Mouse (Mus musculus) cerebellum, adult 2 months (tissue): ENCODE results near the gene Esyt1. TPM values are rescaled to one million over a fixed set of nuclear protein-coding genes. Genes with fewer than 3 reads are reported as not detected.
A peak's percentile ranks its signal among the peaks of the same experiment; 100 is the strongest.

Experiments used
- DNase-seq, 2 experiments: peaks; one replicate each; pipeline ENCODE4 v3.0.0; 2021
- H3K27ac ChIP-seq: fragments of 200-500 bp; 2 replicates; pipeline ENCODE4 v1.5.1; 2012; ENCODE audit warnings: low read length, control low read depth, inconsistent platforms; ENCODE audit not compliant: insufficient read depth
- H3K27me3 ChIP-seq: fragments of 200-500 bp; 2 replicates; pipeline ENCODE4 v1.6.1; 2012; ENCODE audit warnings: inconsistent platforms, mild to moderate bottlenecking, low read length, moderate library complexity; ENCODE audit not compliant: control insufficient read depth, insufficient read depth
- H3K4me1 ChIP-seq: fragments of 200-500 bp; 2 replicates; pipeline ENCODE4 v1.6.1; 2011; ENCODE audit warnings: low read length; ENCODE audit not compliant: control insufficient read depth, insufficient read depth
- H3K4me3 ChIP-seq: fragments of 200-500 bp; replicated peaks from 2 replicates; pipeline ENCODE3; 2011; ENCODE audit warnings: mild to moderate bottlenecking, low read depth, low read length, control low read depth; ENCODE audit not compliant: insufficient read depth
- CTCF ChIP-seq: fragments of 200-500 bp; IDR thresholded peaks from 2 replicates; pipeline ENCODE4 v1.5.1; 2011; ENCODE audit warnings: low read depth, mild to moderate bottlenecking, control low read depth, low read length, moderate library complexity, borderline replicate concordance; ENCODE audit not compliant: insufficient read depth
- POLR2A ChIP-seq: fragments of 200-500 bp; IDR thresholded peaks from 2 replicates; pipeline ENCODE4 v1.6.1; 2011; ENCODE audit warnings: low read length, control low read depth, borderline replicate concordance; ENCODE audit not compliant: insufficient read depth
- WGBS: fragments of 180-500 bp; shearing (Covaris S2); methylation state at CpG from one replicate; pipeline ENCODE4 v1.1.7; 2018; 5-methylcytosine and 5-hydroxymethylcytosine counted together
- polyA plus RNA-seq: library from polyadenylated mRNA; depleted of rRNA; stranded (reverse); fragments of >200 nt; gene quantifications from 2 replicates; pipeline ENCODE4 v1.2.3, GENCODE M21; 2012; rRNA removed

Gene Esyt1
- polyA plus RNA-seq, 1 experiment: 37.3 TPM

DNA sequence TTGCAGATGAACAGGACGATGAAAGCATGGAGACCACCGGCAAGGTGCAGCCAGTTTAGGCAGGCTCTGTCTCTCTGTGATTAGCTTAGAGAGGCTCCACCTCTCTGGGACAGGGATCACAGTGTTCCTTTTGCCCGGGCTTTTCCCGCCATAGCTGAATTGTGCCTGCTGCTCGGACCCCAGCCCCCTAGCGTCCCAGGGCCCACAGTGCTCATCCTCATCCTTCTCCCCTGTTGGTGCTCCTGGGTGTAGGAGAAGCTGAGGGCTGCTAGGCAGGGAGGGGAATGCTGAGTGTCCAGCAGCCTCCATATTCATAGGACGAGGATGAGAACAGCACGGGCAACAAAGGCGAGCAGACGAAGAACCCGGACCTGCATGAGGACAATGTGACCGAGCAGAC lies 51.3 kb downstream of the Esyt1 start:
- whole genome bisulfite sequencing: 83% methylated on average over 12 of the region's 12 CpGs

DNA sequence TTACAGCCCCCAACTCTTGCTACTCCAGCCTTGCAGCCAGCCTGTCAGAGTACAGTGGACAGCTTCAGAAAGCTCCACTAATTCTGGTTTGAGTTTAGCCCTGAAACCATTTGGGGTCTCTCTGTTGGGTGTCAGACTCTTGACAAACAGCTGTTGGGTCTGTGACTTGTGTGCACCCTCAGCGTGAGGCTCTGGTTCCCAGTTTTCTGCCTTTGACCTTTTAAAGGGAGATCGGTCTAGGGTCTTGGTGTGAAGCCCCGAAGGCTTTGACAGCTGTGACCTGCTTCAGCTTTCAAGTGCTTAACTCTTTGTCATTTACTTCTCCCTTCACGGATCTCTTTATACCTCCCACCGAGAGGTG lies 65.4 kb downstream of the Esyt1 start:
- TF ChIP-seq CTCF: no peak
- TF ChIP-seq POLR2A: no peak
- Histone ChIP-seq H3K4me1 (peaks cover 10% of the 10 kb centered on the region; the same call in 1 of the 2 replicates), H3K27me3 (no peaks in the 10 kb centered on the region), H3K27ac (peak overlapping the region; percentile 79; the same call in 1 of the 2 replicates), H3K4me3 (peak overlapping the region; percentile 93)
- DNase-seq: no peak
- 2% methylated on average over 5 of the region's 5 CpGs for WGBS

More for the DNA sequence above, 51.3 kb downstream of the Esyt1 start:
- Histone ChIP-seq H3K27ac (no peak overlapping the region), H3K27me3 (no peaks in the 10 kb centered on the region), H3K4me1 (no peaks in the 10 kb centered on the region), H3K4me3 (no peak overlapping the region)
- no peak for DNase-seq
- TF ChIP-seq POLR2A (no peak), CTCF (no peak)

Other genes with a start within 250 kb of the Esyt1 start
- gene Il23a, start 227.1 kb downstream of the Esyt1 start, polyA plus RNA-seq: 1.2 and 1.8 TPM in 2 replicates
- gene Pan2, start 222.5 kb downstream of the Esyt1 start, polyA plus RNA-seq: 42.6 and 48.5 TPM in 2 replicates
- gene Cnpy2, start 203.4 kb downstream of the Esyt1 start, polyA plus RNA-seq: 65.3 and 65.4 TPM in 2 replicates
- gene Cs, start 188.1 kb downstream of the Esyt1 start, polyA plus RNA-seq: 251 and 252 TPM in 2 replicates
- 115 and 117 TPM in 2 replicates for gene Coq10a, start 156.9 kb downstream of the Esyt1 start, polyA plus RNA-seq
- gene Ankrd52, start 148.8 kb downstream of the Esyt1 start, polyA plus RNA-seq: 40.6 and 41.6 TPM in 2 replicates
- 0.13 TPM in 1 of 2 replicates, not detected in the other for gene Slc39a5, start 124.6 kb downstream of the Esyt1 start, polyA plus RNA-seq
- gene Nabp2, start 114.4 kb downstream of the Esyt1 start, polyA plus RNA-seq: 78.9 and 83.6 TPM in 2 replicates
- gene Rnf41, start 114.2 kb downstream of the Esyt1 start, polyA plus RNA-seq: 88.0 and 90.5 TPM in 2 replicates
- 239 and 260 TPM in 2 replicates for gene Smarcc2, start 66.6 kb downstream of the Esyt1 start, polyA plus RNA-seq
- gene Myl6, start 31.7 kb downstream of the Esyt1 start, polyA plus RNA-seq: 1,381 and 1,434 TPM in 2 replicates
- gene Myl6b, start 27.2 kb downstream of the Esyt1 start, polyA plus RNA-seq: 28.9 and 36.1 TPM in 2 replicates
- gene Zc3h10, start 21.9 kb upstream of the Esyt1 start, polyA plus RNA-seq: 15.4 and 18.7 TPM in 2 replicates
- gene Rpl41, start 23.4 kb upstream of the Esyt1 start, polyA plus RNA-seq: 1,271 and 1,490 TPM in 2 replicates
- gene Pa2g4, start 40.1 kb upstream of the Esyt1 start, polyA plus RNA-seq: 69.2 and 73.5 TPM in 2 replicates
- 9.4 and 11.1 TPM in 2 replicates for gene Erbb3, start 63.8 kb upstream of the Esyt1 start, polyA plus RNA-seq
- gene Rps26, start 100.9 kb upstream of the Esyt1 start, polyA plus RNA-seq: 303 and 334 TPM in 2 replicates
- gene Ikzf4, start 120.1 kb upstream of the Esyt1 start, polyA plus RNA-seq: 8.5 and 9.6 TPM in 2 replicates
- gene Suox, start 148.2 kb upstream of the Esyt1 start, polyA plus RNA-seq: 15.6 and 17.9 TPM in 2 replicates
- gene Rab5b, start 170.4 kb upstream of the Esyt1 start, polyA plus RNA-seq: 132 and 133 TPM in 2 replicates
- 1.00 and 1.5 TPM in 2 replicates for gene Pmel, start 178.3 kb upstream of the Esyt1 start, polyA plus RNA-seq
- gene Cdk2, start 179.2 kb upstream of the Esyt1 start, polyA plus RNA-seq: 3.8 and 3.9 TPM in 2 replicates
- gene Dgka, start 219.0 kb upstream of the Esyt1 start, polyA plus RNA-seq: 16.0 and 17.1 TPM in 2 replicates
- gene Pym1, start 222.0 kb upstream of the Esyt1 start, polyA plus RNA-seq: 37.2 and 39.7 TPM in 2 replicates